Mouse (Mus musculus) stomach, postnatal 0 days (tissue): ENCODE data around the gene Krt13. TPM values are rescaled to one million over a fixed set of nuclear protein-coding genes. Genes with fewer than 3 reads are reported as not detected.

ENCODE experiments used
- ATAC-seq: fragments of 200-750 bp; cut with Nextera tagmentation; 2 replicates; pipeline ENCODE4 v1.8.0; 2017; ENCODE audit not compliant: low FRiP score, low TSS enrichment
- DNase-seq: peaks from one replicate; pipeline ENCODE4 v3.0.0-alpha.2; 2016; ENCODE audit warnings: low spot score
- H3K27ac ChIP-seq: fragments of 300-500 bp; sonication (generic); replicated peaks from 2 replicates; pipeline ENCODE4 v1.5.1; 2014; ENCODE audit warnings: mild to moderate bottlenecking, control low read depth
- H3K27me3 ChIP-seq: fragments of 300-500 bp; sonication (generic); 2 replicates; pipeline ENCODE4 v1.6.1; 2014; ENCODE audit warnings: low read length; ENCODE audit not compliant: control insufficient read depth, insufficient read depth
- H3K36me3 ChIP-seq: fragments of 300-500 bp; sonication (generic); 2 replicates; pipeline ENCODE4 v1.6.1; 2014; ENCODE audit warnings: low read length, mixed read lengths; ENCODE audit not compliant: control insufficient read depth, insufficient read depth
- H3K4me1 ChIP-seq: fragments of 300-500 bp; sonication (generic); replicated peaks from 2 replicates; pipeline ENCODE4 v1.6.1; 2014; ENCODE audit warnings: antibody characterized with exemption; ENCODE audit not compliant: control insufficient read depth, insufficient read depth
- H3K4me2 ChIP-seq: fragments of 300-500 bp; sonication (generic); replicated peaks from 2 replicates; pipeline ENCODE4 v1.6.1; 2014; ENCODE audit warnings: low read depth, mild to moderate bottlenecking, control low read depth, moderate library complexity
- H3K4me3 ChIP-seq: fragments of 300-500 bp; sonication (generic); 2 replicates; pipeline ENCODE4 v1.5.1; 2014; ENCODE audit warnings: low read depth, low read length, control low read depth
- H3K9ac ChIP-seq: fragments of 300-500 bp; sonication (generic); 2 replicates; pipeline ENCODE4 v1.6.1; 2014; ENCODE audit warnings: mild to moderate bottlenecking, low read length, control low read depth, mixed read lengths
- H3K9me3 ChIP-seq: fragments of 300-500 bp; sonication (generic); 2 replicates; pipeline ENCODE4 v1.6.1; 2016; ENCODE audit warnings: low read length; ENCODE audit not compliant: control insufficient read depth
- CTCF ChIP-seq: IDR thresholded peaks from 2 replicates; pipeline ENCODE4 v1.5.1; 2016; ENCODE audit warnings: antibody characterized with exemption, low read depth, mild to moderate bottlenecking, moderate library complexity
- EP300 ChIP-seq: optimal IDR thresholded peaks from 2 replicates; pipeline ENCODE3; 2016; ENCODE audit warnings: antibody characterized with exemption
- WGBS: fragments of 180-500 bp; shearing (Covaris S2); extraction: QIAGEN DNeasy Blood & Tissue Kit; methylation state at CpG from one replicate; pipeline ENCODE4 v1.1.7; 2014; 5-methylcytosine and 5-hydroxymethylcytosine counted together
- polyA plus RNA-seq: library from polyadenylated mRNA; unstranded; fragments of >200 nt; fragmentation: Nextera tagmentation; extraction: Ambion mirVana; gene quantifications from 2 replicates; pipeline ENCODE4 v1.2.1, GENCODE M21; 2015

The Krt13 gene
- polyA plus RNA-seq, 1 experiment from 2014 or later, result 2,802 TPM

- Histone ChIP-seq H3K9ac (peak overlapping the region; percentile 63), H3K4me3 (peak overlapping the region; percentile 40), H3K9me3 (no peaks in the 10 kb centered on the region), H3K27me3 (no peaks in the 10 kb centered on the region), H3K4me1 (no peaks in the 10 kb centered on the region), H3K27ac (peak overlapping the region; percentile 87), H3K4me2 (peak overlapping the region; percentile 42), H3K36me3 (no peaks in the 10 kb centered on the region)
- under 1% methylated on average over 20 of the region's 20 CpGs for WGBS
- DNase-seq (peak; percentile 87), ATAC-seq (peak; percentile 33)
- TF ChIP-seq CTCF (no peak), EP300 (no peak)
Measured at GRCm38 (mm10) chr11:100145104-100145503, 23.7 kb upstream of the Krt13 start.

GRCm38 (mm10) chr11:100140966-100141365, 19.6 kb upstream of the Krt13 start:
- H3K27me3 ChIP-seq, result no peaks in the 10 kb centered on the region
- no peak overlapping the region; the same call in 1 of the 2 replicates for H3K4me2 ChIP-seq
- ATAC-seq (no peak), DNase-seq (peak; percentile 44)
- H3K9me3 ChIP-seq, result no peaks in the 10 kb centered on the region
- H3K4me3 ChIP-seq, result no peak overlapping the region
- 62% methylated on average over 21 of the region's 21 CpGs for WGBS
- H3K4me1 ChIP-seq, result 0 out of 2 replicates have a peak, but pooled peaks cover 3% of the 10 kb centered on the region
- no peak overlapping the region for H3K9ac ChIP-seq
- peak overlapping the region; percentile 49; the same call in 1 of the 2 replicates for H3K27ac ChIP-seq
- TF ChIP-seq EP300 (no peak), CTCF (0 out of 2 replicates have a peak, but pooled peaks have one; percentile 2)
- H3K36me3 ChIP-seq, result no peaks in the 10 kb centered on the region

- peak; percentile 73 for ATAC-seq
Measured at GRCm38 (mm10) chr11:100139391-100139790, 18.0 kb upstream of the Krt13 start.

GRCm38 (mm10) chr11:100138809-100139208, 17.4 kb upstream of the Krt13 start:
- Histone ChIP-seq H3K4me2 (no peak overlapping the region), H3K27ac (peak overlapping the region; percentile 70)
- WGBS, result 46% methylated on average over 7 of the region's 7 CpGs

More at GRCm38 (mm10) chr11:100139391-100139790, 18.0 kb upstream of the Krt13 start:
- Histone ChIP-seq H3K36me3 (no peaks in the 10 kb centered on the region), H3K4me2 (no peak overlapping the region), H3K9ac (no peak overlapping the region), H3K4me1 (0 out of 2 replicates have a peak, but pooled peaks cover 3% of the 10 kb centered on the region), H3K4me3 (no peak overlapping the region), H3K27me3 (no peaks in the 10 kb centered on the region), H3K27ac (peak overlapping the region; percentile 70), H3K9me3 (no peaks in the 10 kb centered on the region)
- TF ChIP-seq EP300 (no peak), CTCF (no peak)
- peak; percentile 59 for DNase-seq
- WGBS, result 40% methylated on average over 2 of the region's 2 CpGs

GRCm38 (mm10) chr11:100137693-100138092, 16.3 kb upstream of the Krt13 start:
- no peak for ATAC-seq

More at GRCm38 (mm10) chr11:100138809-100139208, 17.4 kb upstream of the Krt13 start:
- no peaks in the 10 kb centered on the region for H3K27me3 ChIP-seq
- DNase-seq (peak; percentile 83), ATAC-seq (peak; percentile 60)
- no peak overlapping the region for H3K9ac ChIP-seq
- TF ChIP-seq EP300 (no peak), CTCF (no peak)
- 0 out of 2 replicates have a peak, but pooled peaks cover 3% of the 10 kb centered on the region for H3K4me1 ChIP-seq
- no peaks in the 10 kb centered on the region for H3K9me3 ChIP-seq
- H3K36me3 ChIP-seq, result no peaks in the 10 kb centered on the region
- no peak overlapping the region for H3K4me3 ChIP-seq

GRCm38 (mm10) chr11:100136559-100136958, 15.2 kb upstream of the Krt13 start:
- Histone ChIP-seq H3K27ac (peak overlapping the region; percentile 53), H3K4me2 (no peak overlapping the region), H3K36me3 (no peaks in the 10 kb centered on the region), H3K4me1 (0 out of 2 replicates have a peak, but pooled peaks cover 3% of the 10 kb centered on the region), H3K9me3 (no peaks in the 10 kb centered on the region), H3K27me3 (no peaks in the 10 kb centered on the region), H3K4me3 (no peak overlapping the region), H3K9ac (no peak overlapping the region)
- no peak for TF ChIP-seq CTCF
- no peak for TF ChIP-seq EP300
- no peak for ATAC-seq
- 21% methylated on average over 5 of the region's 5 CpGs for WGBS
- DNase-seq, result peak; percentile 23

More at GRCm38 (mm10) chr11:100137693-100138092, 16.3 kb upstream of the Krt13 start:
- H3K9ac ChIP-seq, result no peak overlapping the region
- no peaks in the 10 kb centered on the region for H3K27me3 ChIP-seq
- TF ChIP-seq CTCF (no peak), EP300 (no peak)
- DNase-seq, result peak; percentile 63
- H3K4me3 ChIP-seq, result no peak overlapping the region
- 34% methylated on average over 5 of the region's 5 CpGs for WGBS
- no peak overlapping the region for H3K27ac ChIP-seq
- H3K4me2 ChIP-seq, result no peak overlapping the region
- no peaks in the 10 kb centered on the region for H3K9me3 ChIP-seq
- H3K36me3 ChIP-seq, result no peaks in the 10 kb centered on the region
- 0 out of 2 replicates have a peak, but pooled peaks cover 3% of the 10 kb centered on the region for H3K4me1 ChIP-seq
